Mouse (Mus musculus) left cerebral cortex, postnatal 25 days (tissue): ENCODE data around the gene Nckap1. TPM values are rescaled to one million over a fixed set of nuclear protein-coding genes. Genes with fewer than 3 reads are reported as not detected.
"Not testable (repeated sequence)": the region's sequence is repeated elsewhere in the genome, so short reads cannot be mapped to it uniquely, and the experiment has no call there.

Source experiments
- DNase-seq, 2 experiments: peaks; one replicate each; pipeline ENCODE4 v3.0.0; 2022; ENCODE audit warnings: low spot score in 2 of 2, mixed read lengths in 1 of 2
- intact Hi-C: fragments of 180-260 bp; cut with DNase I; formaldehyde crosslinking; loops from one replicate; pipeline ENCODE4 v1.15.1; 2025
- total RNA-seq, 2 experiments: library from RNA; stranded (reverse); gene quantifications; 2 replicates each; pipeline ENCODE4 v1.2.3; 2021

Gene Nckap1
- total RNA-seq, 2 experiments from 2014 or later: 415 to 417 TPM

DNA sequence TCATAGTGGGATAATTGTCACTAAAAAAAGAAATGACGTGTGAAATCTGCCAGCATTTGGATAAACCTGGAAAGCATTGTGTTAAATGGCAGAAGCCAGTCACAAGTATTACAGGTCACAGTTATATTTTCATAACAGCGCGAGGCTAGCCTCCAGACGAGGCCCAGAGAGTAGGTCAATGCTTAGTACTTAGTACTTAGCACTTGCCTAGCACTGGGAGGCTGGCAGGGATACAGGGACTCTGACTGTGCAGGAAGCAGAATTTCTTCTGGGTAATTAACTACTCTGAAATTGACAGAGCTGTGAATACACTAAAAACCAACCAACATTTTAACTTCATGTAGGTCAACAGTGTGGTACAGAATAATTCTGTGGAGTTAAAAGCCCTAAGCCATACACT lies 13.8 kb downstream of the Nckap1 start:
- intact Hi-C loops: no loop called here
- DNase-seq: no peak

GRCm38 (mm10) chr2:80562253-80562652 lies 18.9 kb downstream of the Nckap1 start:
- intact Hi-C loops: no loop called here
- no peak for DNase-seq

DNA sequence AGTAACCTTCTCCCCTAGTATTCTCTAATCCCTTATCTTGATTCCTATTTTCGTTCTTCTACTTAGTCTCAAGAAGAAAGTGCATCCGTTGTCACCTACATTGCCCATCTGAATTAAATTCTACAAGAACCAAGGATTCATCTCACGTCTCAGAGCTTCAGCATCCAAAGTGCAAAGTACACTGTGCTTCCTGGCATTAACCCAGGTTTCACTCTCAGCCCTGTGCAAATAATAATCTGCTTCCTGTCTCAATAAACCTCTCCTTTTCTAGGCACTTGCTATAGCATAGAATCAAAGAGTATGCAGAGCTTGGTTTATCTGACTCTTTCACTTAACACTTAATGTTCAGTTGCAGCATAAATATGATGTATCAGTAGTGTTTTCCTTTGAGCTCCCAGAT lies 19.7 kb downstream of the Nckap1 start:
- intact Hi-C loops: no loop called here
- no peak for DNase-seq

DNA sequence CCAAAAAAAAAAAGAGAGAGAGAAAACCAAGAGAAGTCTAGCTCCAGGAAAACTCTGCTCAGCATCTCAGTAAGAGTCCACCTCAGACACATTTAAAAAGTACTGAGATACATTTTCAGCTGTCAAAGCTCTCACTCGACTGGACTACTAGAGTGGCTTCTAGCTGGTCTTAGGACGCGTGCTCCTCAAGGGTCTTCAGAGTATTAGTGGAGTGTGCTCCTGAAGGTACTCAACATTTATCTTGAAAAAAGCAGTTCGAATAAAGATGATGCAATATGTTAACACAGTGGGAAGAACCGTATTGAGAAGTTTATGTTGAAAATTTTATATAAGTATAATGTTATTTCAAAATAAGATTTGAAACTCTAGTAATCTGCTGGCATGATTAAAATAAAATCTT lies 20.4 kb downstream of the Nckap1 start:
- DNase-seq: no peak
- intact Hi-C loops: no loop called here

- intact Hi-C loops: no loop called here
- no peak for DNase-seq
Observed at GRCm38 (mm10) chr2:80559655-80560054, 21.5 kb downstream of the Nckap1 start.

GRCm38 (mm10) chr2:80554442-80554841 lies 26.7 kb downstream of the Nckap1 start:
- no peak for DNase-seq
- intact Hi-C loops: no loop called here

- intact Hi-C loops: no loop called here
Observed at GRCm38 (mm10) chr2:80549704-80550103, 31.5 kb downstream of the Nckap1 start.

DNA sequence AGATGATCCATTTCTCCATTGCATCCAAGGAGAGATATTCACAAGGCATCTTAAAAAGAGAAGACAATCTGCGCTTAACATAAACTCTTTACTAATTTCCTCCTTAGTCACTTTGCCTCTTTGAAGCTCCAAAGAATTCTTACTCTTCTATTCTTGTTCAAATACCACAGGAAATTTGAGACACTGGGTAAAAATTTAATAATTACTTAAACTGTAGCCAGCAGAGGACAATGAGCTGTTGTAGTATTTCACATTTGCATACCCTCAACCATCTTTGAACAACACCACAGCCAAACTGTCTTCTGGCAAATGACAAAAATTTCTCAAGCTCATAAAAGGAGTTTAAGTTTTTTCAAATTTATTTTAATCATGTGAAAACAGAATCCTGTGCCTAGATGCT lies 33.3 kb downstream of the Nckap1 start:
- DNase-seq: no peak
- intact Hi-C loops: no loop called here

More at GRCm38 (mm10) chr2:80549704-80550103, 31.5 kb downstream of the Nckap1 start:
- DNase-seq: no peak

GRCm38 (mm10) chr2:80542801-80543200 lies 38.4 kb downstream of the Nckap1 start:
- intact Hi-C loops: no loop called here
- no peak for DNase-seq

DNA sequence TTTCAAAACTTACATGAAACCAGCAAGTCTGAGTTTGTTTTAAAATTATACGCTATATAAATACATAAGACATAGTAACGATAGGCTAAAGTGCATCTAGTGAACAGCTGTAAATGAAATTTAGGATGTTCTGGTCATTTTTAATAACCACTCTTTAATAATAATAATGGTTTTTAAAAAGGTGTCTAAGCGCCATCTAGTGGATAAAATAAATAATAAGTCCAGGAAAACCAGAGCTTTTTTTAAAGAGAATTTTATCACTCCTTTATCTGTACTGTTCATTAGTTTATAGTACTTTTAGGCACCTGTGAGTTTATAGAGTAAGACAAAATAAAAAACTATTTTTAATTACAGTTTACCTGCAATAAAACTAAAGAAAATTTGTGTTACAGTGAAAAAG lies 44.0 kb downstream of the Nckap1 start:
- DNase-seq: no peak
- intact Hi-C loops: loop anchor here (5.0 kb wide), 1 partner anchor 180 kb away; no protein-coding TSS in a partner anchor

- no peak for DNase-seq
- intact Hi-C loops: loop anchor here (5.0 kb wide), 1 partner anchor 179 kb away; no protein-coding TSS in a partner anchor
Observed at GRCm38 (mm10) chr2:80536608-80537007, 44.6 kb downstream of the Nckap1 start.

DNA sequence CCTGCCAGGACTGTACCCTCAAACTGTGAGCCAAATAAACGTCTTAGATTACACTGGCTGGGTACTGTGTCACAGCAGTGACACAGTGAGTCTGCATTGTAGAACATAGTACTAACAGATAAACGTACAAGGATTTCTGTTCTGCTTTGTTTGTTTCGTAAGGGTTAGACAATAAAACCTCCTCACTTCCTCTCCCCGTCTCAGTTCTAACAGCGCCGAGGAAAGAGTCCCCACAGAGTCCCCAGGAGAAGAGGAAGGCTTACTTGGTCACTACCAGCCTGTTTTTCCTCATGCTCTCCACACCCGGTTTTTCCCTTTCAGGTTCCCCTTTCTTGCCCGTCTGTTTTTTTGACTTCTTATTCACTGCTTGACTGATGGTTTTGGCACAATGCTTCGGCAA lies 56.9 kb downstream of the Nckap1 start:
- intact Hi-C loops: no loop called here
- DNase-seq: no peak

DNA sequence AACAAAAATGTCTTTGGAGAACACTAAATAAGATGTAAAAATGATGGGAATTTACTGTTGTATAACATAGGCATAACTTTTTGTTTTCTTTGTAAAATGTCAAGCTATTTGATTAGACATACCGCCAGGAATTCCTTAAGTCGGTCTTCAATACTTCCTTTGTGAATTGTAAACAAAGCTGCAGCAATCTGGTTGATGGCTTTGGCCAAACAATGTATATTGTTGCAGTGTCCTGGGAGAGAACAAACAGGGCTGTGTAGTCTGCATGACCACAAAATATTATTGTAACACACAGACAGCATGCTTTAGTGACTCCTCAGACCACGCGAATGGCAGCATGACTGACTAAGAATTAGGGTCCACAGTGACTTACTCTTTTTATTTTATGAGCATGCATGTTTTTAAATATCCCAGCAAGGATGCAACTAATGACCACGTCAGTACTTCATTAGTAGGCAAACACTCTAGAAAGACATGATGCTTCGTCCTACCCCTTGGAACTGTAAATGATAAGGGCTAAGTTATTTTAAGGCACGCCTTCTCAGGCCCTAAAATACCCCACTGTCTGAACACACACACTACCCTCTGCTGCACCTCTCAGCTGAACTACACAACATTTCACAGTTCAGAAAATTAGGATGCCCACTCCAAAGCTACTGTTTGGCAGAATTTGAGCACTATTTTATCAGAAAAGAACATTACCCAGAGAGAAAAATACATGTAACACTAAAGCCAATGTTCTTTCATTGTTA lies 75.0 kb downstream of the Nckap1 start:
- DNase-seq: no peak
- intact Hi-C loops: loop anchor here (5.0 kb wide), 1 partner anchor 149 kb away; no protein-coding TSS in a partner anchor

DNA sequence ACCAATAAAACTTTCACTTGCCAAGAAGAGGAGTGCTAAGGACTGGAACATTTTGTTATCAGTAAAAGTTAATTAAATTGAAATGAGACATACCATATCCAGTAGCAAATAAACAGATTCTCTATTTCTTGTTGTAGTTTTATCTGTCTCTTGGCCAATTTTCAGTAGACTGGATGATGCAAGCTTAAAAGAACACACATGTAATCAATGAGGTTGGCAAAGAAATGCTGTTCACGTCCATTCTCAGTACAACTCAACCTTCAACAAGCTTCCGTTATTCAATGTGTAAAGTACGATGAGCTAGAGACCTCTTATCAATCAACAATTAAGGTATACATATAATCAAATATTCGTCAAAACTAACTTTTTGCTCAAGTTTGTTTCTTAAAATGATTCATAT lies 79.0 kb downstream of the Nckap1 start:
- no peak for DNase-seq
- intact Hi-C loops: no loop called here

GRCm38 (mm10) chr2:80495304-80495703 lies 85.9 kb downstream of the Nckap1 start:
- intact Hi-C loops: not testable (repeated sequence)

GRCm38 (mm10) chr2:80486851-80487250 lies 94.3 kb downstream of the Nckap1 start:
- no peak for DNase-seq
- intact Hi-C loops: loop anchor here (5.0 kb wide), 1 partner anchor 100 kb away; no protein-coding TSS in a partner anchor

More at GRCm38 (mm10) chr2:80495304-80495703, 85.9 kb downstream of the Nckap1 start:
- DNase-seq: not testable (repeated sequence)

DNA sequence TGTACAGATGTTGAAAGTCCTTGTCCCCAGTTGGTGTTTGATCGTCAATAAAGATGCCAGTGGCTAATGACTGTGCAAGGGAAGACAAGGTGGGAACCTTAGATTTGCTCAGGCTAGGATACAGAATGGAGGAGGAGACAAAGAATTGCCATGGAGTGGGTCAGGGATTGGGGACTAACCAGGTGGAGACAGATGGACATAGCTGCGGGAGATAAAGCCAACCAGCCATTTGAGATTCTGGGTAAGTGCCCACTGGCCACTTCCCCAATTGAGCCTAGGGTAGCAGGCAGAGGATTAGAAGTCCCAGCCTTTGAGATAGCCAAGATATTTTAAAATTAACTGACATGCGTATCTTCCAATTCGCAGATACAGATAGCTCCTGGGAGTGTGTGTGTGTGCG lies 96.2 kb downstream of the Nckap1 start:
- intact Hi-C loops: loop anchor here (5.0 kb wide), 1 partner anchor 98 kb away; no protein-coding TSS in a partner anchor
- DNase-seq: no peak

- DNase-seq: no peak
- intact Hi-C loops: no loop called here
Observed at GRCm38 (mm10) chr2:80475831-80476230, 105.3 kb downstream of the Nckap1 start.

DNA sequence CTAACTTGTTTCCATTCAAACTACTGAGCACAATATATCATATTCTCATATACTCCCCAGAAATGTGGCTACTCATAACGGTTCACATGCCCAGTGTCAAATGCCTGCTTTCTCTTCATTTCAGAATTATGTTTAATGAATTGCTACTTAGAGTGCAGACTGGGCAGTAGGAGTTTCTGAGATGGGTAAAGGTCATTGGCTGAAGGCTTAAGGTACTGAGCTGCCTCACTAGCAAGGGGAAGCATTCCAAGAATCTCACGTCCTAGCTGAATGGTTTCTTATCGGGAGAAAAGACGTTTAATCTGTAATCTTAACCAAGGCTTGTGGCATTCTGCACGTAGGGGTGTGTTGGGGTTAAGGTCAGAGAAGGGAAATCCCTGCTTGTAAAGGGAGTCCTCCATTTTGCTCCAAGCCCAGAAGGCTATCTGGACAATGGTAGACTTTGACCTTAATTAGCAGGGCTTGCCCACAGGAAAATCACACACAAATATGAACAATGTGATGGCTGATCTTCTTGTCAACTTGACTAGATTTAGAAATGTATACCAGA lies 106.9 kb downstream of the Nckap1 start:
- intact Hi-C loops: no loop called here
- no peak for DNase-seq

DNA sequence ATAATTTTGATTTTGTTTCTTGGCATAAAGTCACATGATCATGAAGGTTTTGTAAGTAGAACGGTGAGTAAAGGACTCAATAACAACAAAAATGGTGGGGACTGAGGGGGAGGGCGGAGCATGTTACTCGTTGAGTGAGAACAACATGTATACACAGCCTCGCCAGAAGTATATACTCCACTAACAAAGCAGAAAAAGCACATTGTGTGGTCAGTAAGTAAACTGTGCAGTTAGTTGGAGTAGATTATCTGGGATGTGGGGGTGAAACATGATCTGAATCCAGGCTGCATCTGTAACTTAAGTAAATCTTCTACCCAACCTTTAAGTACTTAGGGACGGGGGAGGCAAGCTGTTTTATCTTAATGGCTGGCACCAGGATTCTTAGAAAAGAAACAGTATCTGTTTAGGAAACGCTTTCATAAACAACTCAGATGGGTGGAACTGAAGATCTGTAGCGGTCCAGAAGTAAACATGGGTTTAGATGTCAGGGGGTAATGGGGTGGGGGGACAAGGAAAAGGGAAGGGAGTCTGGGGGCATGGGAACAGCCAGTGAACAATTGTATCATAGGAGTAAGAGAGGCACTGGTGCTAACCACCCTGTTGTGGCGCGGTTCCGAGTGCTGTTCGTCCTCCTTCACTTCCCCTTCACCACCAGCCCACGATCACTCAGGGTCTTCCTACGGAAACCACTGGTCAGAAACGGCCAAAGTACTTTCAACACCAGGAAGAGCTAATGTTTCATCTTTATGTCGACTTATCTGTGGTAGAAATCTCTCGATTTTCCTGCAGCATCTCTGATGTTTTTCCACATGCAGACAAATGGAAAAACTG lies 115.0 kb downstream of the Nckap1 start:
- DNase-seq: no peak
- intact Hi-C loops: no loop called here
